Mouse (Mus musculus): ENCODE measurements around the gene Zrsr2. TPM values are rescaled to one million over a fixed set of nuclear protein-coding genes. Genes with fewer than 3 reads are reported as not detected.

Gene Zrsr2
- 49.9 TPM for polyA plus RNA-seq (2014; fragmentation: Illumina TruSeq; extraction: RNeasy Lipid Tissue Mini Kit (QIAGEN cat#74804); ENCODE audit: low replicate concordance)

DNA sequence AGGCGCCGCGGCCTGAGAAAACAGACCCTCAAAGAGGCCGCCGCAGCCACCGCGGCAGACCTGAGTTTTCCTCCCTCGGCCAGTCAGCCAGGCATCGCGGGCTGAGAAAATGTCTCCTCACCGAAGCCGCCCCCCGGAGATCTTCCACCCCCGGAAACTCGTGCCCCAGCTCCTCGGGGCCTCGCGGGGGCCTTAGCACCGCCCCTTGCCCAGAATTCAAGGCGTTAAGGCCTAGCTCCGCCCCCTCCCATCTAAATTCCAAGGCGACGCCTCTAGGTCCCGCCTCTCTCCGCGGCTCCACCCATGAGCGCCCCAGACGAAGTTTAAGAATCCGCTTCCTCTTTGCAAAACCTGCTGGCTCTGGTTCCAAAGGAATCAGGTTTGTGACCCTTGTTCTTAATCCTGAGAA lies at the start of gene Zrsr2:
Zrsr2 (minus strand) TSS at position 195 of the 409 bp plus-strand sequence.

DNA sequence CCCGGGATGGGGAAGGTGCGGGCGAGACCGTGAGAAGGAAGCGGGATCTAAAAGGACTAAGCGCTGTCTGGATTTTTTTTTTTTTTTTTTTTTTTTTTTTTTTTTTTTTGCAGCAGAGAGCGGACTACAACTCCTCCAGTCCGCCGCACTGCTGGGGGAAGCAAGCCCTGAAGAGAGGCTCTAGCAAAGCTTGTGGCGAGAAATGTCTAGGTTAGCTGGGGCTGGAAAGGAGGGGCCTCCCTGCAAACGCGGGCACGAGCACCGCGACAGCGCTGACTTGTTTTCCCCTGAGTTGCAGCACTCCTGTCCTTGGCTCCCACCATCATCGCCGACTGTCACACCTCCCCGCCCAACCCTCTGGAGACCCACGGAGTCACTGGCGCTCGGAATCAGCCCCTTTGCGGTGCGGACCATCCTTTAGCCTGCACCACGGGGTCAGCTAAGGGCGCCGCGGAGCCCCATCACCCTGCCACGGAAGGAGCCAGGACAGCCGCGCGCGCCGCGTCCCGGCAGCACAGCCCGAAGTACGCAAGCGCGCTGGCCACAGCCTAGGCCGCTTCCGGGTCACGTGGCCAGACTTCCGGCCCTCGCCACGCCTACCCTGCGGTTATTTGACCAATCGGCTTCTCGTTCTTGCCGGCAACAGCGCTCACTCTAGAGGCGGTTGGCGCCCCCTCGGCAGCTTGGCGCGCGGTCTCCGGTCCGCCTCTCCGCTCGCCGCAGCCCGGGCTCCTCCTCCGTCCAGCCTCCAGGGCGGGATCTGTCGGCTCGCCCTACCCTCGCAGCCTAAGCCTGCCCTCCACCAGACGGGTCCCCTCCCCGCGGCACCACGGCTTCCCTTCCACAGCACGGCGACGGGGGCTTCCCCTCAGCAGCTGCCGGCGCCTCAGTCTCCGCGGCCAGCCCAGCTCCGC lies 49.9 kb downstream of the Zrsr2 start, which contains the start of gene Ap1s2:
Ap1s2 (plus strand) TSS at position 681 of the 914 bp plus-strand sequence.

Other genes with a start within 250 kb of the Zrsr2 start
- not detected for gene Rnf138rt1, start 197.3 kb downstream of the Zrsr2 start, polyA plus RNA-seq (2014; fragmentation: Illumina TruSeq; extraction: RNeasy Lipid Tissue Mini Kit (QIAGEN cat#74804); ENCODE audit: low replicate concordance)
- gene Ap1s2, start 49.6 kb downstream of the Zrsr2 start, polyA plus RNA-seq (2014; fragmentation: Illumina TruSeq; extraction: RNeasy Lipid Tissue Mini Kit (QIAGEN cat#74804); ENCODE audit: low replicate concordance), result 46.1 TPM
- gene Car5b, start 69.3 kb upstream of the Zrsr2 start, polyA plus RNA-seq (2014; fragmentation: Illumina TruSeq; extraction: RNeasy Lipid Tissue Mini Kit (QIAGEN cat#74804); ENCODE audit: low replicate concordance), result 3.5 TPM
- gene Siah1b, start 117.8 kb upstream of the Zrsr2 start, polyA plus RNA-seq (2014; fragmentation: Illumina TruSeq; extraction: RNeasy Lipid Tissue Mini Kit (QIAGEN cat#74804); ENCODE audit: low replicate concordance), result 8.0 TPM
- gene Cltrn, start 130.2 kb upstream of the Zrsr2 start, polyA plus RNA-seq (2014; fragmentation: Illumina TruSeq; extraction: RNeasy Lipid Tissue Mini Kit (QIAGEN cat#74804); ENCODE audit: low replicate concordance), result 3.2 TPM
- 1,788 TPM for gene Ace2, start 180.7 kb upstream of the Zrsr2 start, polyA plus RNA-seq (2014; fragmentation: Illumina TruSeq; extraction: RNeasy Lipid Tissue Mini Kit (QIAGEN cat#74804); ENCODE audit: low replicate concordance)

Data from small intestine, adult 10 weeks (tissue).